Mouse (Mus musculus): ENCODE measurements around the gene Gtpbp2. TPM values are rescaled to one million over a fixed set of nuclear protein-coding genes. Genes with fewer than 3 reads are reported as not detected.

Gtpbp2 gene
- polyA plus RNA-seq, 1 experiment: 168 TPM

DNA sequence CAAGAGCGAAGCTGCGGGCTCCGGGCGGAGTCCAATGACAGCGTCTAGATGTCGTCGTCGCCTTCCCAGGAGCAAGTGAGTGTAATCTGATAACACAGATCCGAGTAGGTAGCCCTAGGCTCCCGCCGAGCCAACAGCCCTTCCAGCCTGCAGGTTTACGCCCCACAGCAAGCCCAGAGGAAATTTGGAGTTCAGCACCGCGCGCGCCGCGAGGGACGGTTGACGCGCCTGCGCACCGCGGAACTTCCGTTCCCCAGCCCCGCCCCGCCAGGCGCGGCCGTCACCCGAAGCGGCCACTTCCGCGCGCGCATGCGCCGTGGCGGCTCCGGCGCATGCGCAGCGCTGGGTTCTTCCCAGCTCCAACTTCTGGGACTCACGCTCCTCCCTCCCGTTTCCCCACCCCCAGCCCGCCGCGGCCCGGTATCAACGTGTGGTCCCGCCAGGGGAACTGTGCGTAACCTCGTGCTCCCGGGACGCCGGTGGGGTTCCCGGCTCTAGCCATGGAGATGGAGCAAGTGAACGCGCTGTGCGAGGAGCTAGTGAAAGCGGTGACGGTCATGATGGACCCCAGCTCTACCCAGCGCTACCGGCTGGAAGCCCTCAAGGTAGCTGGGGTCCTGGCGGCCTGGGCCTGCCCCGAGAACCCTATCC is 41.7 kb downstream of the Gtpbp2 start, which contains the start of the genes Polh and Xpo5:
Gene Polh (minus strand): TSS at position 225 of the 651 bp plus-strand sequence.
Gene Xpo5 (plus strand): TSS at position 362 of the 651 bp plus-strand sequence.
- DNase-seq (ENCODE audit: extremely low spot score in 1 of 2, low spot score in 1 of 2): peak; percentile 77 to 92

DNA sequence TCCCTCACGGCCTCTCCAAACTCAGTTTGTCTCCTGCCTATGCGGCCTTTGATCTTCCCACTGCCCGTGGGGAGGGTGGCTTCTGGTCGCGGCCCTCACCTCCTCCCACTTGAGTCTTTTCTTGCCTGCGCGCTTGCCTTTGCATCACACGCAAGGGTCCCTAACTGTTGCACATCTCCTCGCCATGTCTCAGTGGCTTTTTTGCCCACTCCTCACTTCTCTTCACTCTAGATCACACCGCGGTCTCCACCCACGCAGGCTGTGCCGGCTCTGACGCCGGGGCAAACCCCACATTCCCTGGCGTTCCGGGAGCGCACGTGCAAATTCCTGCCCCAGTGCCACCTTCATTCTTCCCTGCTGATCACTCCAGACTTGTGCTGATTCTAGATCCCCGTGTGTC is 42.2 kb downstream of the Gtpbp2 start:
- peak; percentile 2 to 45 for DNase-seq (ENCODE audit: extremely low spot score in 1 of 2, low spot score in 1 of 2)

DNA sequence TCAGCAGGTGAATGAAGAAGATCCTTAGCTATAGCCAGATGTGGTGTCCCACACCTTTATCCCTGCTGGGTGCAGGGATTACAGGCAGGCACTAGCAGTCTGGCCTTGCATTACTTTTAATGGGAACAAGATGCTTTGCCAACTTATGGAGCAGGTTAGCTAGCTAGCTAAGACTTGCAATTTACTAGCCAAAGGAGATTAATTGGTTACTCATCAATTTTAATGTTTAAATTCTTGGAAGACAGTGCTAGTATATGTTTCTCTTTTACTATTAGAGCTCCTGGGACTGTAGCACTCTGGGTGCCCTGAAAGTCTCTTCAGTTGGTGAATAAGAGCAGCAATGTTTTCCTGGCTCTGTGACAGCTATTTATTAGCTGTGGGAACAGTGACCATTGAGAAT is 45.8 kb downstream of the Gtpbp2 start:
- no peak for DNase-seq (ENCODE audit: extremely low spot score in 1 of 2, low spot score in 1 of 2)

DNA sequence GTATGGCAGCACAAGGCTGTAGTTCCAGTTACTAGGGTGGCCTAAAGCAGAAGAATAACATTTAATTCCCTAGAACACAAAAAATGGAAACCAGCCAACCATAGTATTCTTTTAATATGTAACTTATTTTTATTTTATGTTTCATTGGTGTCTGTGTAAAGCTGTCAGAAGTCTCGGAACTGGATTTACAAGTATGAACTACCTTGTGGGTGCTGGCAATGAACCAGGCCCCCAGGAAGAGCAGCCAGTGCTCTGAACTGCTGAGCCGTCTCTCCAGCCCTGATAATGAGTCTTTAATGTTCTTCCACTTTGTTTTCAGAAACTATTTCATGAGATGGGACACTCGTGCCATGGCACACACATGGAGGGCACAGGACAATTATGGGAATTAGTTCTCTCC is 49.7 kb downstream of the Gtpbp2 start:
- DNase-seq (ENCODE audit: extremely low spot score in 1 of 2, low spot score in 1 of 2): no peak

Other genes with a start within 250 kb of the Gtpbp2 start
- 145 and 168 TPM in 2 replicates for gene Vegfa, start 128.7 kb upstream of the Gtpbp2 start, polyA plus RNA-seq (2012; rRNA removed)
- 94.8 and 106 TPM in 2 replicates for gene Mrps18a, start 50.0 kb upstream of the Gtpbp2 start, polyA plus RNA-seq (2012; rRNA removed)
- gene Rsph9, start 16.8 kb upstream of the Gtpbp2 start, polyA plus RNA-seq (2012; rRNA removed): 29.9 and 37.9 TPM in 2 replicates
- gene Mad2l1bp, start 7.5 kb upstream of the Gtpbp2 start, polyA plus RNA-seq (2012; rRNA removed): 14.2 and 14.8 TPM in 2 replicates
- 3.9 and 4.2 TPM in 2 replicates for gene Polh, start 41.6 kb downstream of the Gtpbp2 start, polyA plus RNA-seq (2012; rRNA removed)
- gene Xpo5, start 41.8 kb downstream of the Gtpbp2 start, polyA plus RNA-seq (2012; rRNA removed): 39.4 and 40.6 TPM in 2 replicates
- 45.3 and 52.7 TPM in 2 replicates for gene Polr1c, start 87.0 kb downstream of the Gtpbp2 start, polyA plus RNA-seq (2012; rRNA removed)
- 72.7 and 78.9 TPM in 2 replicates for gene Yipf3, start 87.0 kb downstream of the Gtpbp2 start, polyA plus RNA-seq (2012; rRNA removed)
- gene Lrrc73, start 92.5 kb downstream of the Gtpbp2 start, polyA plus RNA-seq (2012; rRNA removed): 62.5 and 63.5 TPM in 2 replicates
- 44.4 and 51.5 TPM in 2 replicates for gene Tjap1, start 122.0 kb downstream of the Gtpbp2 start, polyA plus RNA-seq (2012; rRNA removed)
- gene Dlk2, start 136.4 kb downstream of the Gtpbp2 start, polyA plus RNA-seq (2012; rRNA removed): 81.5 and 96.0 TPM in 2 replicates
- 10.9 and 11.4 TPM in 2 replicates for gene Abcc10, start 167.3 kb downstream of the Gtpbp2 start, polyA plus RNA-seq (2012; rRNA removed)
- 29.6 and 30.7 TPM in 2 replicates for gene Zfp318, start 222.7 kb downstream of the Gtpbp2 start, polyA plus RNA-seq (2012; rRNA removed)